In the genomic region with DNA sequence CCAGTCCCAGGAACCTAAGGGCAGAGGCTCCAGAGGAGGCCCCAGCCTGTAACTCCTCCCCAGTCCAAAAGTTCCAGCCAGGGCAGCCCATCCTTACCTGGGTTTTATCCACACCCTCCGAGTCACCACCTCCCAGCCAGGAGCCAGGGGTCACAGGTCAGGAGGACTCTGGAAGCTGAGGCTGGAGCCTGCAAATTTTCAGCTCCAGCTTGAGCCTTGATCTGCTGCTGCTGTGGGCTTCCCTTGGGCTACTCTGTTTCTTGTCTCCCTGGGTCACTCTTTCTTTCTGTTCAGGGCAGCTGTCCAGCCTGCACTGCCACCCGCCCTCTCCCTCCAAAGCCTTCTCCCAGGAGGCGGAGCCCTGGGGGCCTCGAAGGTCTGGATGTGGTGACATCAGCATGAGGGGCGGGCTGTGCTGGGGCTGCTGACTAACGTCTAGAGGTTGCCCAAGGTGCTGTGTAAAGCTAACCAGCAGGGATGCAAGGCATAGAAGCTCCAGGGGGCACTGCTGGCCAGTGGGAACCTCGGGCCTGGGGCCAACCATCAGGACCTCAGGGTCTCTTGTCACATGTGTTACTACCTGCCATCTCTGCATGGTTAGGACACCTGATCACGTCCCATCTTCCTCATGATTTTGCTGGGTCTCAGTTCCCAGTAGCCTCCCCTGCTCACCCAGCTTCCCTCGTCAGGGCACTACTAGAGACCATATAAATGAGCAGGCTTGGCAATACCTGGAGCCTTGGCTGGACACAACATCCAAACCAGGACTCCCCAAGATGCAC, we compare ENCODE assay signal across 8 mouse cellular contexts. TPM values are rescaled to one million over a fixed set of nuclear protein-coding genes. Genes with fewer than 3 reads are reported as not detected.
DNase-seq lines count a peak whose midpoint lies in the region; ATAC-seq and TF ChIP-seq lines count a peak whose summit lies in the region.

Gene Myo7a, minus strand, starts transcription at position 346 of the 782 bp plus-strand sequence.

- no peaks in the 10 kb centered on the region for H3K27me3 ChIP-seq in ES-Bruce4 (ENCODE audit: control insufficient read depth, insufficient read depth, low read length, poor library complexity, severe bottlenecking)
- 0 out of 2 replicates have a peak, but pooled peaks cover 18% of the 10 kb centered on the region for H3K27me3 ChIP-seq in embryonic facial prominence, embryonic 12.5 days
- H3K27me3 ChIP-seq in hindbrain, embryonic 13.5 days: 0 out of 2 replicates have a peak, but pooled peaks cover 5% of the 10 kb centered on the region
- 0 out of 2 replicates have a peak, but pooled peaks cover 3% of the 10 kb centered on the region for H3K27me3 ChIP-seq in limb, embryonic 12.5 days
- no peaks in the 10 kb centered on the region for H3K27me3 ChIP-seq in neural tube, embryonic 12.5 days (replicated peaks)

- no peak within 1 kb of the TSS for H3K9ac ChIP-seq in ES-Bruce4 (ENCODE audit: low read depth, poor library complexity, severe bottlenecking)
- no peak within 1 kb of the TSS for H3K9ac ChIP-seq in embryonic facial prominence, embryonic 12.5 days
- H3K9ac ChIP-seq in hindbrain, embryonic 13.5 days: peak within 1 kb of the TSS; percentile 43
- H3K9ac ChIP-seq in limb, embryonic 12.5 days (replicated peaks): 0 out of 2 replicates have a peak within 1 kb of the TSS, but pooled peaks have one; percentile 23
- no peak within 1 kb of the TSS for H3K9ac ChIP-seq in neural tube, embryonic 12.5 days

- H3K4me2 ChIP-seq in embryonic facial prominence, embryonic 12.5 days (replicated peaks): peak within 1 kb of the TSS; percentile 45
- H3K4me2 ChIP-seq in hindbrain, embryonic 13.5 days: peak within 1 kb of the TSS; percentile 56
- peak within 1 kb of the TSS; percentile 58 for H3K4me2 ChIP-seq in limb, embryonic 12.5 days
- peak within 1 kb of the TSS; percentile 54 for H3K4me2 ChIP-seq in neural tube, embryonic 12.5 days (replicated peaks)

- H3K9me3 ChIP-seq in ES-Bruce4 (replicated peaks; ENCODE audit: control insufficient read depth, insufficient read depth, low read length, poor library complexity, severe bottlenecking): no peaks in the 10 kb centered on the region
- H3K9me3 ChIP-seq in embryonic facial prominence, embryonic 12.5 days: no peaks in the 10 kb centered on the region
- H3K9me3 ChIP-seq in hindbrain, embryonic 13.5 days: no peaks in the 10 kb centered on the region
- no peaks in the 10 kb centered on the region for H3K9me3 ChIP-seq in limb, embryonic 12.5 days
- no peaks in the 10 kb centered on the region for H3K9me3 ChIP-seq in neural tube, embryonic 12.5 days

- H3K4me3 ChIP-seq in ES-Bruce4 (ENCODE audit: low read depth, low read length): peak within 1 kb of the TSS; percentile 52
- peak within 1 kb of the TSS; percentile 21 for H3K4me3 ChIP-seq in embryonic facial prominence, embryonic 12.5 days
- H3K4me3 ChIP-seq in hindbrain, embryonic 13.5 days: peak within 1 kb of the TSS; percentile 25
- peak within 1 kb of the TSS; percentile 23; the same call in 1 of the 2 replicates for H3K4me3 ChIP-seq in limb, embryonic 12.5 days (replicated peaks)
- peak within 1 kb of the TSS; percentile 19; the same call in 1 of the 2 replicates for H3K4me3 ChIP-seq in neural tube, embryonic 12.5 days

- TF ChIP-seq CTCF in ES-Bruce4 (IDR thresholded peaks at IDR 0.05; ENCODE audit: low read depth, low read length): no peak

- no peaks in the 10 kb centered on the region for H3K4me1 ChIP-seq in ES-Bruce4 (ENCODE audit: control insufficient read depth, insufficient read depth, low read length)
- H3K4me1 ChIP-seq in embryonic facial prominence, embryonic 12.5 days: 0 out of 2 replicates have a peak, but pooled peaks cover 4% of the 10 kb centered on the region
- peaks cover 17% of the 10 kb centered on the region for H3K4me1 ChIP-seq in hindbrain, embryonic 13.5 days (replicated peaks)
- H3K4me1 ChIP-seq in limb, embryonic 12.5 days (replicated peaks): 0 out of 2 replicates have a peak, but pooled peaks cover 9% of the 10 kb centered on the region
- no peaks in the 10 kb centered on the region; the same call in 1 of the 2 replicates for H3K4me1 ChIP-seq in neural tube, embryonic 12.5 days

- TF ChIP-seq POLR2A in ES-Bruce4 (IDR thresholded peaks at IDR 0.05; ENCODE audit: insufficient read depth, low read length): no peak

- no peak for ATAC-seq in embryonic facial prominence, embryonic 12.5 days (ENCODE audit: insufficient number of reproducible peaks, insufficient read depth, low FRiP score, low TSS enrichment)
- ATAC-seq in hindbrain, embryonic 13.5 days (ENCODE audit: low FRiP score): peak; percentile 33
- 0 out of 2 replicates have a peak, but pooled peaks have one; percentile 28 for ATAC-seq in limb, embryonic 12.5 days (ENCODE audit: insufficient number of reproducible peaks, insufficient read depth, low FRiP score, low TSS enrichment, low read depth)
- ATAC-seq in neural tube, embryonic 12.5 days (ENCODE audit: low FRiP score, low read depth): 0 out of 2 replicates have a peak, but pooled peaks have one; percentile 14

- peak; percentile 85 for DNase-seq in 3134 (ENCODE audit: extremely low read depth, insufficient read length, low spot score)
- no peak for DNase-seq in thymus, postnatal 25 days
- DNase-seq in cerebellum, adult 8-10 months: no peak

- H3K36me3 ChIP-seq in ES-Bruce4 (ENCODE audit: control insufficient read depth, insufficient read depth, low read length, poor library complexity, severe bottlenecking): no peaks in the 10 kb centered on the region
- no peaks in the 10 kb centered on the region for H3K36me3 ChIP-seq in embryonic facial prominence, embryonic 12.5 days
- H3K36me3 ChIP-seq in hindbrain, embryonic 13.5 days: 0 out of 2 replicates have a peak, but pooled peaks cover 8% of the 10 kb centered on the region
- no peaks in the 10 kb centered on the region for H3K36me3 ChIP-seq in limb, embryonic 12.5 days
- no peaks in the 10 kb centered on the region for H3K36me3 ChIP-seq in neural tube, embryonic 12.5 days

- H3K27ac ChIP-seq in ES-Bruce4 (ENCODE audit: insufficient read depth, low read length): no peak within 1 kb of the TSS
- H3K27ac ChIP-seq in embryonic facial prominence, embryonic 12.5 days: no peak within 1 kb of the TSS
- no peak within 1 kb of the TSS for H3K27ac ChIP-seq in hindbrain, embryonic 13.5 days
- no peak within 1 kb of the TSS for H3K27ac ChIP-seq in limb, embryonic 12.5 days
- no peak within 1 kb of the TSS for H3K27ac ChIP-seq in neural tube, embryonic 12.5 days

- TF ChIP-seq EP300 in ES-Bruce4 (IDR thresholded peaks at IDR 0.05; ENCODE audit: insufficient read depth, low read depth, low read length): no peak

- WGBS in embryonic facial prominence, embryonic 12.5 days: 26% methylated on average over 8 of the region's 9 CpGs
- 37% methylated on average over 9 of the region's 9 CpGs for WGBS in hindbrain, embryonic 13.5 days
- WGBS in limb, embryonic 12.5 days: 27% methylated on average over 9 of the region's 9 CpGs
- 33% methylated on average over 9 of the region's 9 CpGs for WGBS in neural tube, embryonic 12.5 days

RNA-seq across cellular contexts. Expression of gene Myo7a, which starts in this region (rescaled TPM):
- polyA plus RNA-seq in ES-Bruce4 (2011; ENCODE audit: insufficient read depth, insufficient read length, low read depth, missing spikeins): 8.0 and 11.6 TPM in 2 replicates
- 14.0 and 16.1 TPM in 2 replicates for polyA plus RNA-seq in embryonic facial prominence, embryonic 12.5 days (2016; fragmentation: Nextera tagmentation; extraction: Ambion mirVana)
- polyA plus RNA-seq in hindbrain, embryonic 13.5 days (2015; fragmentation: Nextera tagmentation; extraction: Ambion mirVana): 17.3 and 18.4 TPM in 2 replicates
- polyA plus RNA-seq in limb, embryonic 12.5 days (2016; fragmentation: Nextera tagmentation; extraction: Ambion mirVana): 13.4 and 17.4 TPM in 2 replicates
- 15.1 and 15.8 TPM in 2 replicates for polyA plus RNA-seq in neural tube, embryonic 12.5 days (2016; fragmentation: Nextera tagmentation; extraction: Ambion mirVana)

Comparison
In these comparisons a context has a peak if more than half of its experiments do, and no peak if none do; other contexts are left out.
1. H3K9ac ChIP-seq: peak in hindbrain, embryonic 13.5 days (single experiment) and limb, embryonic 12.5 days (single experiment); none in ES-Bruce4 (single experiment), embryonic facial prominence, embryonic 12.5 days (single experiment) and neural tube, embryonic 12.5 days (single experiment).
2. Peak in every context shown above with its lines, with median percentiles within 50 percentile points of each other: H3K4me3 ChIP-seq and H3K4me2 ChIP-seq.